Mouse (Mus musculus): ENCODE measurements at regions not wholly inside any gene's neighbourhood (a gene's known extent, or its start where the extent isn't known, plus 50 kb on each side); places are given as distances from the start of the nearest gene placed in this dataset.

DNA sequence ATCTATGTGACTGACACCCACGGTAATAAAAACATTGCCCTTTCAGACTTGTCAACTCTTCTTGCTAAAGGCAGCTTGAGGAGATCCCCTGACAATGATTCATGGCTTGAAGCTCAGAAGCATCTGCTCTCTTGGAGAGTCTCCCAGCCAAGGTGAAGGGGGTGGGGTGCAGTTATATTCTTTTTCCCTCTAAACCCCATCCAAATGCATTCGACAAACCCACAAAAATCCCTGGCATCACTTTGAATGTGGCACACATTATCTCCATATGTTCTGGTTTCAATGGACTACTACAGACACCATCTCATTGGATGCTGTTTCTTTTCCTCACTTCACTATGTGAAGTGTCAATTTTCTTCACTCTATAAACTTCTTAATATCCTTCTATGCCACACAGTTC lies 603.0 kb upstream of the Rag2 start:
- H3K9me3 ChIP-seq (ENCODE audit: low read length), result no peaks in the 10 kb centered on the region
- TF ChIP-seq NANOG (IDR thresholded peaks at IDR 0.05; ENCODE audit: borderline replicate concordance, low read length), result no peak
- TF ChIP-seq POU5F1 (IDR thresholded peaks at IDR 0.05; ENCODE audit: borderline replicate concordance, low read length), result no peak
- no peak for TF ChIP-seq CTCF (conservative IDR thresholded peaks at IDR 0.05; ENCODE audit: low read length)

DNA sequence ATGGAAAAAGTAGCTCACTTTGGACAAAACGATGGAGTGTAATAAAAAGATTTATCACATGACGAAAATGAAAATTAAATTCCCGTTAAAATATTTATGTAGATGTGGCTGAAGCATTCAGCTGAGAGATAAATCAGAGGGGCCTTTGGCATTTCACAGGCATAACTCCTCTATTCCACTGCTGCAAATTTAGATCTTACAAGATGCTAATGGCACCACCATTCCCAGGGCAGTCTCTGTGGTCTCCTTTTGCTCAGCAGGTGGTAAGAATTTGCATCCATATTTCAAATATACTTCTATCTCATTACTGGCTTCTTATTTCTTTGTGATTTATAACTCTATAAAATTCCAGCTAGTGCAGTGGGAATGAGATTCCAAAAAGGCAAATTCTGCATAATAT lies 581.5 kb upstream of the Rag2 start:
- Histone ChIP-seq H3K4me3 (replicated peaks; ENCODE audit: low read length) (no peak overlapping the region), H3K9me3 (ENCODE audit: low read length) (no peaks in the 10 kb centered on the region), H3K36me3 (ENCODE audit: insufficient read depth, low read length) (no peaks in the 10 kb centered on the region), H3K4me1 (replicated peaks; ENCODE audit: low read depth, low read length) (no peaks in the 10 kb centered on the region), H3K27me3 (ENCODE audit: insufficient read depth, low read length) (no peaks in the 10 kb centered on the region)
- TF ChIP-seq CTCF (conservative IDR thresholded peaks at IDR 0.05; ENCODE audit: low read length) (no peak), POU5F1 (IDR thresholded peaks at IDR 0.05; ENCODE audit: borderline replicate concordance, low read length) (no peak), NANOG (IDR thresholded peaks at IDR 0.05; ENCODE audit: borderline replicate concordance, low read length) (no peak)

More for the DNA sequence above, 603.0 kb upstream of the Rag2 start:
- no peaks in the 10 kb centered on the region for H3K4me1 ChIP-seq (replicated peaks; ENCODE audit: low read depth, low read length)
- H3K36me3 ChIP-seq (ENCODE audit: insufficient read depth, low read length), result no peaks in the 10 kb centered on the region
- no peak overlapping the region for H3K4me3 ChIP-seq (replicated peaks; ENCODE audit: low read length)
- no peaks in the 10 kb centered on the region for H3K27me3 ChIP-seq (ENCODE audit: insufficient read depth, low read length)

- H3K4me1 ChIP-seq (replicated peaks; ENCODE audit: low read depth, low read length), result no peaks in the 10 kb centered on the region
- no peak overlapping the region for H3K4me3 ChIP-seq (replicated peaks; ENCODE audit: low read length)
- TF ChIP-seq NANOG (IDR thresholded peaks at IDR 0.05; ENCODE audit: borderline replicate concordance, low read length), result no peak
- TF ChIP-seq CTCF (conservative IDR thresholded peaks at IDR 0.05; ENCODE audit: low read length), result no peak
- TF ChIP-seq POU5F1 (IDR thresholded peaks at IDR 0.05; ENCODE audit: borderline replicate concordance, low read length), result no peak
- no peaks in the 10 kb centered on the region for H3K9me3 ChIP-seq (ENCODE audit: low read length)
- no peaks in the 10 kb centered on the region for H3K27me3 ChIP-seq (ENCODE audit: insufficient read depth, low read length)
- H3K36me3 ChIP-seq (ENCODE audit: insufficient read depth, low read length), result no peaks in the 10 kb centered on the region
These were observed 561.6 kb upstream of the Rag2 start for GRCm38 (mm10) chr2:101062939-101063338.

DNA sequence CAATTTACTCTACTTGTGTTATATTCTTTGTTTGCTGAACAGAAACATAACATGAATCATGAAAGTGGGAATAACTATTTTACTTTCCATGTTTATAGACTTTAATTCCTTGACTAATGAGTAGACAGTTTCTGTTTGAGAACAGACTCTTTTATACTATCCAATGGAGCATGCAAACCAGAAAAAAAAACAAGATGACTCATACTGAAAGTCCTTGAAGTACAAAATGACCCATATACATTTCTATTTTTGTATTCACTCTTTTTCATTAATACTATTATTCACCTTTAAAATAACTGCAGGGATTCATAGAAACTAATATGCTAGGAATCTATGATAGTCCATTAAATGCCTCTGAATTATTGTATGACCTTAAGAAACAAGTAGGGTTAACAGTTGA lies 549.5 kb upstream of the Rag2 start:
- H3K27me3 ChIP-seq (ENCODE audit: insufficient read depth, low read length), result no peaks in the 10 kb centered on the region
- H3K36me3 ChIP-seq (ENCODE audit: insufficient read depth, low read length), result no peaks in the 10 kb centered on the region
- no peaks in the 10 kb centered on the region for H3K4me1 ChIP-seq (replicated peaks; ENCODE audit: low read depth, low read length)
- peaks cover 4% of the 10 kb centered on the region; the same call in 1 of the 2 replicates for H3K9me3 ChIP-seq (ENCODE audit: low read length)
- TF ChIP-seq POU5F1 (IDR thresholded peaks at IDR 0.05; ENCODE audit: borderline replicate concordance, low read length) (no peak), CTCF (conservative IDR thresholded peaks at IDR 0.05; ENCODE audit: low read length) (no peak), NANOG (IDR thresholded peaks at IDR 0.05; ENCODE audit: borderline replicate concordance, low read length) (no peak)
- no peak overlapping the region for H3K4me3 ChIP-seq (replicated peaks; ENCODE audit: low read length)

GRCm38 (mm10) chr2:101080231-101080630 lies 544.3 kb upstream of the Rag2 start:
- no peaks in the 10 kb centered on the region for H3K4me1 ChIP-seq (replicated peaks; ENCODE audit: low read depth, low read length)
- TF ChIP-seq CTCF (conservative IDR thresholded peaks at IDR 0.05; ENCODE audit: low read length) (no peak), POU5F1 (IDR thresholded peaks at IDR 0.05; ENCODE audit: borderline replicate concordance, low read length) (no peak), NANOG (IDR thresholded peaks at IDR 0.05; ENCODE audit: borderline replicate concordance, low read length) (no peak)

GRCm38 (mm10) chr2:101083813-101084212 lies 540.7 kb upstream of the Rag2 start:
- H3K4me3 ChIP-seq (replicated peaks; ENCODE audit: low read length), result no peak overlapping the region
- no peaks in the 10 kb centered on the region for H3K27me3 ChIP-seq (ENCODE audit: insufficient read depth, low read length)
- TF ChIP-seq NANOG (IDR thresholded peaks at IDR 0.05; ENCODE audit: borderline replicate concordance, low read length), result no peak
- no peaks in the 10 kb centered on the region for H3K4me1 ChIP-seq (replicated peaks; ENCODE audit: low read depth, low read length)
- H3K36me3 ChIP-seq (ENCODE audit: insufficient read depth, low read length), result no peaks in the 10 kb centered on the region
- H3K9me3 ChIP-seq (ENCODE audit: low read length), result no peaks in the 10 kb centered on the region

More at GRCm38 (mm10) chr2:101080231-101080630, 544.3 kb upstream of the Rag2 start:
- no peak overlapping the region for H3K4me3 ChIP-seq (replicated peaks; ENCODE audit: low read length)
- no peaks in the 10 kb centered on the region for H3K36me3 ChIP-seq (ENCODE audit: insufficient read depth, low read length)
- H3K9me3 ChIP-seq (ENCODE audit: low read length), result no peaks in the 10 kb centered on the region
- H3K27me3 ChIP-seq (ENCODE audit: insufficient read depth, low read length), result no peaks in the 10 kb centered on the region

GRCm38 (mm10) chr2:101084648-101085047 lies 539.9 kb upstream of the Rag2 start:
- Histone ChIP-seq H3K9me3 (ENCODE audit: low read length) (no peaks in the 10 kb centered on the region), H3K4me3 (replicated peaks; ENCODE audit: low read length) (no peak overlapping the region), H3K27me3 (ENCODE audit: insufficient read depth, low read length) (no peaks in the 10 kb centered on the region), H3K36me3 (ENCODE audit: insufficient read depth, low read length) (no peaks in the 10 kb centered on the region), H3K4me1 (replicated peaks; ENCODE audit: low read depth, low read length) (no peaks in the 10 kb centered on the region)
- TF ChIP-seq POU5F1 (IDR thresholded peaks at IDR 0.05; ENCODE audit: borderline replicate concordance, low read length), result no peak
- TF ChIP-seq CTCF (conservative IDR thresholded peaks at IDR 0.05; ENCODE audit: low read length), result no peak
- TF ChIP-seq NANOG (IDR thresholded peaks at IDR 0.05; ENCODE audit: borderline replicate concordance, low read length), result no peak

- Histone ChIP-seq H3K4me1 (replicated peaks; ENCODE audit: low read depth, low read length) (no peaks in the 10 kb centered on the region), H3K36me3 (ENCODE audit: insufficient read depth, low read length) (no peaks in the 10 kb centered on the region), H3K4me3 (replicated peaks; ENCODE audit: low read length) (no peak overlapping the region), H3K9me3 (ENCODE audit: low read length) (no peaks in the 10 kb centered on the region), H3K27me3 (ENCODE audit: insufficient read depth, low read length) (no peaks in the 10 kb centered on the region)
- TF ChIP-seq NANOG (IDR thresholded peaks at IDR 0.05; ENCODE audit: borderline replicate concordance, low read length) (no peak), CTCF (conservative IDR thresholded peaks at IDR 0.05; ENCODE audit: low read length) (no peak), POU5F1 (IDR thresholded peaks at IDR 0.05; ENCODE audit: borderline replicate concordance, low read length) (no peak)
These were observed 517.2 kb upstream of the Rag2 start for GRCm38 (mm10) chr2:101107183-101107872.

DNA sequence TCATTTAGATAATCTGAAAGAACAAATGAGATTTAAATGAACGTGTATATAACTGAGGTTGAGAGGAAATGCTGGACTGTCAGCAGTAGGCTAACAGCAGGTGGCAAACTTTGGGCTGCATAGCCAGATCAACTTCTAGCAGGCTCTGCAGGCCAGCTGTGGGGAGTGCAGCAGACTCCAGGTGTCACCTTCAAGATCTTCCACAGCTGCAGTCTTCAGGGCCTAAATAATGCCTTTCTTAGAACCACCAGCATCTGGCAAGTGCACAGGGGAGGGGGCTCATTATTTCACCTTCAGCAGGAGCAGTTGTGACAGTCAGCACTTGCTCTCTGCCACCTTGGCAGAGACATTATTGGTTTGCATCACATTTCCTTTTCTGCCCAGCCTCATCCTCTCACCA lies 487.7 kb upstream of the Rag2 start:
- no peaks in the 10 kb centered on the region for H3K4me1 ChIP-seq (replicated peaks; ENCODE audit: low read depth, low read length)
- no peaks in the 10 kb centered on the region for H3K36me3 ChIP-seq (ENCODE audit: insufficient read depth, low read length)
- H3K9me3 ChIP-seq (ENCODE audit: low read length), result no peaks in the 10 kb centered on the region
- TF ChIP-seq CTCF (conservative IDR thresholded peaks at IDR 0.05; ENCODE audit: low read length) (no peak), POU5F1 (IDR thresholded peaks at IDR 0.05; ENCODE audit: borderline replicate concordance, low read length) (no peak), NANOG (IDR thresholded peaks at IDR 0.05; ENCODE audit: borderline replicate concordance, low read length) (no peak)
- no peaks in the 10 kb centered on the region for H3K27me3 ChIP-seq (ENCODE audit: insufficient read depth, low read length)
- no peak overlapping the region for H3K4me3 ChIP-seq (replicated peaks; ENCODE audit: low read length)

Data from E14TG2a.4 (cell line).